Mouse (Mus musculus): ENCODE measurements around the gene Cuta.
A peak's percentile ranks its signal among the peaks of the same experiment; 100 is the strongest.
"Not testable (repeated sequence)": the region's sequence is repeated elsewhere in the genome, so short reads cannot be mapped to it uniquely, and the experiment has no call there.

The Cuta gene

DNA sequence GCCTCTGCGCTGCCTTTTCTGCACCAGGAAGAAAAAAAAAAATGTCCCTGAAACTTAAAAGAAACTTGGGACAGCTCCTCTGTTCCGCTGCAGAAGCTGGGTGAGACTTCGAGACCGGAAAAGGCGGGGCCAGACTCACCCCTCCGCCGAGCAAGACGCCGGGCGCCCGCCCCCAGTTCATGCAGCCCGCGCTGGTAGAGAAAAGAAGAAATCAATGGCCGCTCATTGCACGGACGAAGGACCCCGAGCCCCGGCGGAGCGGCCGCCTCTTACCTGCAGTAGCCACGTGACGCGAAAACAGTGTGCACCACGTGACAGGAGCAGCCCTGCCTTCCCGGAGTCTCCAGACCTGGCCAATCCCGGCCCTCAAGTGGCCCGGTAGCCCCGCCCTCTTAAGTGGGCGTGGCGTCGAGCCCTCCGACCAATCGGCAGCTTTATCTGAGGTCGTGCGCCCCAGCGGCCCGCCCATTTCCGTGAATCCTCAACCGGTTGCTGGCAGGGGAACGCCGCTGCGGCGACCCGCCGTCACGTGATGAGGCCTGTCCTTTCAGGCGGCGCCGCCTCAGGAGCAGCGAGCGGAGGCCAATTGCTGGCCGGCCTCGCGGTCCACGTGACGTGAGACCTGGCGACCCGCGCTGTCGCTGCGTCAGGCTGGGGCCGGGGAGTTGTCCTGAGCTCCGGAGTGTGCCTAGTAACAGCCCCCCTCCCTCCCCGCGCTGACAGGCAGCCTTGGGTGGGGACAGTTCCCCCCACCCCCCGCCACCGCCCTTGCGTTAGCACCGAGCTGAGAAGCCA, at the start of gene Cuta:
Gene Cuta (minus strand): TSS at position 392 of the 795 bp plus-strand sequence.
- DNase-seq = peak; percentile 99

DNA sequence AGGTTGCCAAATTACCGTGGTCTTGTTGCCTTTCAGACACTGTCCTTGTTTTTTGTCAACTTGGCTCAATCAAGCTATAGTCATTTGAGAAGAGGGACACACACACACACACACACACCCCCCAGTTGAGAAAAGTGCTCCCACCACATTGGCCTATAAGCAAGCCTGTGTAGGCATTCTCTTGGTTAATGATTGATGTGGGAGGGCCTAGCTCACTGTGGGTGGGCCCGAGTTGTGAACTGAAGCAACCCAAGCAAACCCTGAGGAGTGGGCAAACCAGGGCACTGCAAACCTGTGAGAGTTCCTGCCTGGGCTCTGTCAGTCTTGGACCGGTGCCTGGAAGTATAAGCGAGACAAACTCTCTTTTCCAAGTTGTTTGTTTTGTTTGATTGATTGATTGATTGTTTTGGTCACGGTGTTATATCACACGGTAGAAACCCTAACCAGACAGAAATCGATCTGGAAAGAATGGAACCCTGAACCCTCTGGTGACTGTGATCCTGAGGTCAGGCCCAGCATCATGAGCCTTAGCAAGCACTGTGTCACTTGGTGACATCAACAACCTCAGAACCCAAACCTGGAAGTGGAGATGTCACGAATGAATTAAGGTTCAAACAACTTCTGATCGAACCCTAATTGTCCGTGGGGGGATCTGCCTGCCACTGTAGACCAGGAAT, 46.3 kb upstream of the Cuta start:
- DNase-seq = no peak

DNA sequence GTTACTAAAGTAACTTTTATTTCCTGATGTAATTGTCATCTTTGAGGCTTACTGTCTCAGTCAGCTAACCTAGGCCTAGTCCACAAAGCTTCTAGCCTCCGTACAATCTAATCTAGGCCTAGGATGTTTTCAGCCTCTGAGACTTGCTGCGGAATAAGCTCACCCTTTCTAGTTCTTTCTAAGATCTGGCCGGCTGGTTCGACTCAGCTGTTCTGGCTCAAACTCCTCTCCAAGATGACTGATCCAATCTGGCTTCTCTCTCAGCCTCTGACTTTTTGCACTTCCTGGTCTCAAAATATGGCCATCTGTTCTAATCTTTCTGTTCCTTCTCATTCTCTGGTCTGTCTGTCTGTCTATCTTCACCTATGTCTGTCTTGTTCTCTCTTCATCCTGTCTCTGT, 44.0 kb upstream of the Cuta start:
- DNase-seq = no peak

GRCm38 (mm10) chr17:26981050-26981449, 41.7 kb upstream of the Cuta start:
- no peak for DNase-seq

DNA sequence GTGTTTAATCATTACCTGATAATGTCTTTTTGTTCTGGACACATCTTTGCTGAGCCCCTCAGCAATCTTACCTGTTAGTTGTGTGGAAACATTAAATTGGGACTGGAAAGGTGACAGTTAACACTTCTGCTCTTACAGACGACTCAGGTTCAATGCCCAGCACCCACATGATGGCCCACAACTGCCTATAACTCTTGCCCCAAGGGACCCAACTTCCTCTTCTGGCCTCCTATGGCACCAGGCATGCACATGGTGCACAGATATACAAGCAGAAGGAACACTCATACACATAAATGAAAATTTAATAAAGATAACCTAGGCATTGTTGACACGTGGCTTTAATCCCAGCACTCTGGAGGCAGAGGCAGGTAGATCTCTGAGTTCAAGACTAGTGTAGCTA, 40.1 kb upstream of the Cuta start:
- DNase-seq = no peak

- DNase-seq = not testable (repeated sequence)
Measured at GRCm38 (mm10) chr17:26977354-26977753, 38.0 kb upstream of the Cuta start.

DNA sequence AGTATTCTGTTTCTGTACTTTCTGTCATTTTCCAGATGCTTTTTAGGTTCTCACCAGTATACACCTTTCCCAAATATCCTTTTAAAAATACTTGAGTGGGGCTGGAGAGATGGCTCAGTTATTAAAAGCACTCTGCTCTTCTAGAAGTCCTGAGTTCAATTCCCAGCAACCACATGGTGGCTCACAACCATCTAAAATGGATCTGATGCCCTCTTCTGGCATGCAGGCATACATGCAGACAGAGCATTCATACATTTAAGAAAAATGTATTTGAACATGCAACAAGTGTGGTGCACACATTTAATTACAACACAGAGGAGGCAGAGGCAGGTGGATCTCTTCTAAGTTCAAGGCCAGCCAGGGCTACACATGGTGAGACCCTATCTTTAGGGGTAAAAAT, 36.0 kb upstream of the Cuta start:
- DNase-seq = no peak

GRCm38 (mm10) chr17:26974547-26974946, 35.2 kb upstream of the Cuta start:
- no peak for DNase-seq

DNA sequence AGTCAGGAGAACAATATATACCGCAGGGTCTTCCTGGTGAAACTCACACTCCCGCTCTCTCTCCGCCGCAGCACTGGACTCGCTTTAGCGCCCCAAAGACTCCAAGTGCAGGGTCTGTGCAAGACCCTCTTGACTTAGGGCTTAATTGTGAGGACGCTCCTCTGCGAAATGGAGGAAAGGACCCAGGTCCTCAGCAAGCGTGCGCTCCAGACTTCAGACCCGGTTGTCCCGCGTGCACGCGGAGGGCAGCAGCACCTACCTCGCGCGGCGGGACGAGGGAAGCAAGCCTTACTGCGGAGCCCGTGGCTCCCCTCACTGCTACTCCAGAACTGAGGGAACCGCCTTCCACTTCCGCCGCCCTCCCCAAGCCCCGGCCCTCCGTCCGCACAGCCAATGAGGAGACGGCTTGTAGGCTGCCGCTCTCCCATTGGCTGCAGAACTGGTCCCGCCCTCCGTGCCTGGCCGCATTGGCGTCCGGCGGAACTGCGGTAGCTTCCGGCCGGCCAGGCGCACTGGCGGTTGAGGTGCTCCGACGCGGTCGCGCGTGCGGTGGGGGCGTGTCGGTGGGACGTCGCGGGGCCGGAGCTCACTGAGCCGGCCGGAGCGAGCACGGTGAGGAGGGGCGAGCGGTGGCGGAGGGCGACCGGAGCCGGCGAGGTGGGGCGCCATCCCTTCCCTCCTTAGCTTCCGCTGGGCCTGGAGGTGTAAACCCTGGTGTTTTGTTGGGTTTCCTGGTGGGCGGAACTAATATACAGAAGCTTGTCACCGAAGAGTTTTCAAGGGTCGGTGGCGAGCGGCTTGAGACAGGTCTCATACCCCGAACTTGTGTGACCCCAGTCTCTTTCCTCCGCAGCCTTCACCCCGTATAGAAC, 33.6 kb upstream of the Cuta start, which contains the start of gene Zbtb9:
Gene Zbtb9 (plus strand): TSS at position 465 of the 872 bp plus-strand sequence.
- DNase-seq = peak; percentile 95

DNA sequence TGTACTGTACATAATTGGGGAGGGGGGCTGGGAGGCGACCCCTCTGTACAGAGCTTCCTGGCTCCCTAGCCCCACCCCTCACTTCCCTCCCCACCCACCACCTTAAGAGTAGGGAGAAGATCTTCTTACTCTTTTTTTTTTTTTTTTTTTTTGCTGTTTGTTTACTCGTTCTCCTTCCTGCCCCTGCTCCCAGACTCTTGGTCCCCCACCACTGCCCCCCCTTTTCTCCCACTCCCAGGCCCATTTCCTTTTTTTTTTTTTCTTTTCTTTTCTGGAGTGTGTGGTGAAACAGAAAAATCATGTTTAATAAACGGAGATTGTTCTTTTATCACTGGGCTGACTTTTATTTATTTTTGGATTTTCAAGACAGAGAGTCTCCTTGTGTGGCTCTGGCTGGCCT, 32.7 kb upstream of the Cuta start:
- DNase-seq = no peak

- no peak for DNase-seq
Measured at GRCm38 (mm10) chr17:26971247-26971905, 32.0 kb upstream of the Cuta start.

- DNase-seq = no peak
Measured at GRCm38 (mm10) chr17:26970221-26970620, 30.9 kb upstream of the Cuta start.

DNA sequence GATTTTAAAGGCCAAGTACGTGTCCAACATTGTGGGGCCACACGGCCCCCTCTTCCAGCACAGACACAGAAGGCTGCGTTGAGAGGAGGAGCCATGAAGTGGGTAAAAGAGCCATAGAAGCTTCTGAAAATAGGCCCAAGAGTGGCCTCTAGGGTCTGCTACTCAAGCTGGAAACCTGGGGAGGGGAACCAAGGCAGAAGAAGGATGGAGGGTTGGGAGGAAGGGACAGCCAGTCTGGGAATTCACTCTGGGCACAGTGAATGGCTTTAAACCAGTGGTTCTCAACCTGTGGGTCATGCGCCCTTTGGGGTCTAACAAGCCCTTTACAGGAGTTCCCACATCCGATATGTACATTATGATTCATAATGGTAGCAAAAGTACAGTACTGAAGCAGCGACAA, 29.9 kb upstream of the Cuta start:
- DNase-seq = no peak

- no peak for DNase-seq
Measured at GRCm38 (mm10) chr17:26968200-26968611, 28.8 kb upstream of the Cuta start.

- no peak for DNase-seq
Measured at GRCm38 (mm10) chr17:26967477-26967876, 28.1 kb upstream of the Cuta start.

- DNase-seq = no peak
Measured at GRCm38 (mm10) chr17:26966993-26967392, 27.6 kb upstream of the Cuta start.

DNA sequence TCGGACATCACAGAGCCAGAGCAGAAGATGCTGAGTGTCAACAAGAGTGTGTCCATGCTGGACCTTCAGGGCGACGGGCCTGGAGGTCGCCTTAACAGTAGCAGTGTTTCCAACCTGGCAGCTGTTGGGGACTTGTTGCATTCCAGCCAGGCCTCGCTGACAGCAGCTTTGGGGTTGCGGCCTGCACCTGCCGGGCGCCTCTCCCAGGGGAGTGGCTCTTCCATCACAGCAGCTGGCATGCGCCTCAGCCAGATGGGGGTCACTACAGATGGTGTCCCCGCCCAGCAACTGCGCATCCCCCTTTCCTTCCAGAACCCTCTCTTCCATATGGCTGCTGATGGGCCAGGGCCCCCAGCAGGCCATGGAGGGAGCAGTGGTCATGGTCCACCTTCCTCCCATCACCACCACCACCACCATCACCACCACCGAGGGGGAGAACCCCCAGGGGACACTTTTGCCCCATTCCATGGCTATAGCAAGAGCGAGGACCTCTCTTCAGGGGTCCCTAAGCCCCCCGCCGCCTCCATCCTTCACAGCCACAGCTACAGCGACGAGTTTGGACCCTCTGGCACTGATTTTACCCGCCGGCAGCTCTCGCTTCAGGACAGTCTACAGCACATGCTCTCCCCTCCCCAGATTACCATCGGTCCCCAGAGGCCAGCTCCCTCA, 22.3 kb upstream of the Cuta start:
- no peak for DNase-seq

DNA sequence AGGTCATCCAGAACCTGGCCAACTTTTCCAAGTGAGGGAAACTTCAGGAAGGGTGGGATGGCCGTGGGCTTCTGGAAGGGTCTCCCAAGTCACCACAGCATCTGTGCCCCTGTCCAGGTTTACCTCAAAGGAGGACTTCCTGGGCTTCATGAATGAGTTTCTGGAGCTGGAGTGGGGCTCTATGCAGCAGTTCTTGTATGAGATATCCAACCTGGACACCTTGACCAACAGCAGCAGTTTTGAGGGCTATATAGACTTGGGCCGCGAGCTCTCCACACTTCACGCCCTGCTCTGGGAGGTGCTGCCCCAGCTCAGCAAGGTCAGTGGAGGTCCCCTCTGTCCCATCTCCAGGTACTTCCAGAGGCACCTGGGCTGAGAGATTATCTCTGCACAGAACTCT, 20.4 kb upstream of the Cuta start:
- no peak for DNase-seq

DNA sequence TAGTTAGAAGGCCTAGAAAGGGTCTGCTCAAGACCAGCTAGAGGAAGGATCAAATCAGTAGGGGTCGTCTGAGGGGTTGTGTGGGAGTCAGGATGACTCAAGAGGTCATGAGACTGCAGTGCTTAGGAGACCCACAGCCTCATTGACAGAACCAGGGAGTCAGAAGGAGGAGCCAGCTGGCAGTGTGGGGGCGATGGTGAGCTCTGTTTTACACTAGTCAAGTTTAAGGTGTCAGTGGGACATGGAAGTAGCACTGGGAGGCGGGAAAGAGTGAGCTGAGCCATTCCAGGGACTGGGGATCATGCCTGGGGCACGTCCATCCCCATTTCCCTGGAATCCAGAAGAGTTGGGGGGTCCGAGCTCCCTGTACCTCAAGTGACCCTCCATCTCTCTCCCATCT, 19.5 kb upstream of the Cuta start:
- DNase-seq = no peak

GRCm38 (mm10) chr17:26957872-26958271, 18.5 kb upstream of the Cuta start:
- DNase-seq = no peak

- no peak for DNase-seq
Measured at GRCm38 (mm10) chr17:26956895-26957294, 17.5 kb upstream of the Cuta start.

GRCm38 (mm10) chr17:26956309-26956708, 16.9 kb upstream of the Cuta start:
- no peak for DNase-seq

All from right cerebral cortex, postnatal 14 days (tissue).